Mouse (Mus musculus): ENCODE measurements around the gene Cux2. TPM values are rescaled to one million over a fixed set of nuclear protein-coding genes. Genes with fewer than 3 reads are reported as not detected.
A peak's percentile ranks its signal among the peaks of the same experiment; 100 is the strongest.

The Cux2 gene
- total and polyA plus RNA-seq, 2 experiments from 2014 or later = 16.7 to 44.0 TPM

- WGBS = 59% methylated on average over 3 of the region's 3 CpGs
Observed at GRCm38 (mm10) chr5:122075736-122076135, 25.8 kb upstream of the Cux2 start.

GRCm38 (mm10) chr5:122071997-122072396 lies 22.1 kb upstream of the Cux2 start:
- no peaks in the 10 kb centered on the region for H3K9me3 ChIP-seq (ENCODE audit: low read length)
- WGBS = 81% methylated on average over 4 of the region's 4 CpGs
- no peak overlapping the region for H3K27ac ChIP-seq (ENCODE audit: low read depth, low read length)
- TF ChIP-seq CTCF (IDR thresholded peaks at IDR 0.05; ENCODE audit: low read depth) = no peak
- H3K4me3 ChIP-seq (ENCODE audit: low read depth, low read length) = no peak overlapping the region
- no peaks in the 10 kb centered on the region for H3K36me3 ChIP-seq (ENCODE audit: insufficient read depth)
- H3K27me3 ChIP-seq (ENCODE audit: insufficient read depth, low read length) = no peaks in the 10 kb centered on the region
- no peak overlapping the region for H3K4me2 ChIP-seq (ENCODE audit: low read depth)
- DNase-seq = no peak
- H3K9ac ChIP-seq = no peak overlapping the region
- H3K4me1 ChIP-seq (ENCODE audit: insufficient read depth) = no peaks in the 10 kb centered on the region
- ATAC-seq = no peak

More at GRCm38 (mm10) chr5:122075736-122076135, 25.8 kb upstream of the Cux2 start:
- no peaks in the 10 kb centered on the region for H3K27me3 ChIP-seq (ENCODE audit: insufficient read depth, low read length)
- no peak overlapping the region for H3K4me3 ChIP-seq (ENCODE audit: low read depth, low read length)
- no peaks in the 10 kb centered on the region for H3K9me3 ChIP-seq (ENCODE audit: low read length)
- no peak overlapping the region for H3K9ac ChIP-seq
- H3K36me3 ChIP-seq (ENCODE audit: insufficient read depth) = no peaks in the 10 kb centered on the region
- H3K4me1 ChIP-seq (ENCODE audit: insufficient read depth) = peaks cover 3% of the 10 kb centered on the region; the same call in 1 of the 2 replicates
- no peak overlapping the region for H3K4me2 ChIP-seq (ENCODE audit: low read depth)
- DNase-seq = no peak
- peak; percentile 34; the same call in 1 of the 2 replicates for TF ChIP-seq CTCF (IDR thresholded peaks at IDR 0.05; ENCODE audit: low read depth)
- ATAC-seq = no peak
- no peak overlapping the region for H3K27ac ChIP-seq (ENCODE audit: low read depth, low read length)

- no peak overlapping the region for H3K9ac ChIP-seq
- H3K9me3 ChIP-seq (ENCODE audit: low read length) = no peaks in the 10 kb centered on the region
- WGBS = 84% methylated on average over 16 of the region's 16 CpGs
- no peak overlapping the region for H3K4me2 ChIP-seq (ENCODE audit: low read depth)
- no peak overlapping the region for H3K4me3 ChIP-seq (ENCODE audit: low read depth, low read length)
- H3K36me3 ChIP-seq (ENCODE audit: insufficient read depth) = no peaks in the 10 kb centered on the region
- TF ChIP-seq CTCF (IDR thresholded peaks at IDR 0.05; ENCODE audit: low read depth) = no peak
- H3K27ac ChIP-seq (ENCODE audit: low read depth, low read length) = no peak overlapping the region
- no peaks in the 10 kb centered on the region for H3K27me3 ChIP-seq (ENCODE audit: insufficient read depth, low read length)
- no peaks in the 10 kb centered on the region for H3K4me1 ChIP-seq (ENCODE audit: insufficient read depth)
- ATAC-seq (no peak), DNase-seq (no peak)
Observed at GRCm38 (mm10) chr5:122070963-122071800, 21.3 kb upstream of the Cux2 start.

- Histone ChIP-seq H3K36me3 (ENCODE audit: insufficient read depth) (no peaks in the 10 kb centered on the region), H3K4me3 (ENCODE audit: low read depth, low read length) (no peak overlapping the region), H3K27me3 (ENCODE audit: insufficient read depth, low read length) (no peaks in the 10 kb centered on the region), H3K4me1 (ENCODE audit: insufficient read depth) (no peaks in the 10 kb centered on the region), H3K4me2 (ENCODE audit: low read depth) (no peak overlapping the region), H3K9me3 (ENCODE audit: low read length) (no peaks in the 10 kb centered on the region), H3K27ac (ENCODE audit: low read depth, low read length) (no peak overlapping the region), H3K9ac (no peak overlapping the region)
- no peak for ATAC-seq
- no peak for TF ChIP-seq CTCF (IDR thresholded peaks at IDR 0.05; ENCODE audit: low read depth)
- no peak for DNase-seq
- 62% methylated on average over 13 of the region's 13 CpGs for WGBS
Observed at GRCm38 (mm10) chr5:122068563-122068962, 18.7 kb upstream of the Cux2 start.

- Histone ChIP-seq H3K4me3 (ENCODE audit: low read depth, low read length) (no peak overlapping the region), H3K36me3 (ENCODE audit: insufficient read depth) (no peaks in the 10 kb centered on the region), H3K27ac (ENCODE audit: low read depth, low read length) (peak overlapping the region; percentile 54), H3K9ac (no peak overlapping the region), H3K9me3 (ENCODE audit: low read length) (no peaks in the 10 kb centered on the region), H3K4me2 (ENCODE audit: low read depth) (no peak overlapping the region), H3K4me1 (ENCODE audit: insufficient read depth) (peaks cover 3% of the 10 kb centered on the region), H3K27me3 (ENCODE audit: insufficient read depth, low read length) (no peaks in the 10 kb centered on the region; the same call in 1 of the 2 replicates)
- WGBS = 51% methylated on average over 25 of the region's 25 CpGs
- ATAC-seq (0 out of 2 replicates have a peak, but pooled peaks have one; percentile 19), DNase-seq (peak; percentile 79)
- TF ChIP-seq CTCF (IDR thresholded peaks at IDR 0.05; ENCODE audit: low read depth) = no peak
Observed at GRCm38 (mm10) chr5:122063204-122063933, 13.5 kb upstream of the Cux2 start.

- Histone ChIP-seq H3K27ac (ENCODE audit: low read depth, low read length) (no peak overlapping the region), H3K9ac (no peak overlapping the region), H3K9me3 (ENCODE audit: low read length) (no peaks in the 10 kb centered on the region), H3K27me3 (ENCODE audit: insufficient read depth, low read length) (no peaks in the 10 kb centered on the region; the same call in 1 of the 2 replicates), H3K36me3 (ENCODE audit: insufficient read depth) (no peaks in the 10 kb centered on the region), H3K4me2 (ENCODE audit: low read depth) (no peak overlapping the region), H3K4me1 (ENCODE audit: insufficient read depth) (peaks cover 3% of the 10 kb centered on the region), H3K4me3 (ENCODE audit: low read depth, low read length) (no peak overlapping the region)
- TF ChIP-seq CTCF (IDR thresholded peaks at IDR 0.05; ENCODE audit: low read depth) = no peak
- ATAC-seq (no peak), DNase-seq (no peak)
- 26% methylated on average over 12 of the region's 12 CpGs for WGBS
Observed at GRCm38 (mm10) chr5:122062479-122062878, 12.6 kb upstream of the Cux2 start.

Data from forebrain, postnatal 0 days (tissue).